Mouse (Mus musculus) forebrain, embryonic 15.5 days (tissue): ENCODE measurements around the gene Vmn1r71. TPM values are rescaled to one million over a fixed set of nuclear protein-coding genes. Genes with fewer than 3 reads are reported as not detected.
"Not testable (repeated sequence)": the region's sequence is repeated elsewhere in the genome, so short reads cannot be mapped to it uniquely, and the experiment has no call there.

Experiments used
- ATAC-seq: fragments of 200-750 bp; cut with Nextera tagmentation; replicated peaks from 2 replicates; pipeline ENCODE4 v1.8.0; 2017; ENCODE audit warnings: mild to moderate bottlenecking, moderate TSS enrichment, moderate library complexity
- H3K27ac ChIP-seq: fragments of 300-500 bp; sonication (generic); replicated peaks from 2 replicates; pipeline ENCODE4 v1.5.1; 2015; ENCODE audit warnings: mild to moderate bottlenecking, inconsistent platforms
- H3K27me3 ChIP-seq: fragments of 300-500 bp; sonication (generic); 2 replicates; pipeline ENCODE4 v1.6.1; 2015; ENCODE audit warnings: inconsistent platforms
- H3K36me3 ChIP-seq: fragments of 300-500 bp; sonication (generic); 2 replicates; pipeline ENCODE4 v1.6.1; 2015; ENCODE audit warnings: mild to moderate bottlenecking, inconsistent platforms
- H3K4me1 ChIP-seq: fragments of 300-500 bp; sonication (generic); 2 replicates; pipeline ENCODE4 v1.6.1; 2015; ENCODE audit warnings: inconsistent platforms
- H3K4me2 ChIP-seq: fragments of 300-500 bp; sonication (generic); replicated peaks from 2 replicates; pipeline ENCODE4 v1.6.1; 2015; ENCODE audit warnings: mild to moderate bottlenecking, inconsistent platforms
- H3K4me3 ChIP-seq: fragments of 300-500 bp; sonication (generic); 2 replicates; pipeline ENCODE4 v1.5.1; 2015; ENCODE audit warnings: mild to moderate bottlenecking, inconsistent platforms
- H3K9ac ChIP-seq: fragments of 300-500 bp; sonication (generic); replicated peaks from 2 replicates; pipeline ENCODE4 v1.6.1; 2015; ENCODE audit warnings: mild to moderate bottlenecking, inconsistent platforms
- H3K9me3 ChIP-seq: fragments of 300-500 bp; sonication (generic); 2 replicates; pipeline ENCODE4 v1.6.1; 2016; ENCODE audit warnings: inconsistent platforms
- polyA plus RNA-seq: library from polyadenylated mRNA; unstranded; fragments of >200 nt; fragmentation: Nextera tagmentation; extraction: Ambion mirVana; gene quantifications from 2 replicates; pipeline ENCODE4 v1.2.1, GENCODE M21; 2015

Vmn1r71 gene
- polyA plus RNA-seq, result not detected in 2 replicates

- no peaks in the 10 kb centered on the region for H3K27me3 ChIP-seq
- no peaks in the 10 kb centered on the region for H3K36me3 ChIP-seq
- no peak within 1 kb of the TSS for H3K27ac ChIP-seq
- H3K4me3 ChIP-seq, result no peak within 1 kb of the TSS
- H3K4me2 ChIP-seq, result no peak within 1 kb of the TSS
- no peak within 1 kb of the TSS for H3K9ac ChIP-seq
- no peaks in the 10 kb centered on the region for H3K4me1 ChIP-seq
- no peak for ATAC-seq
- H3K9me3 ChIP-seq, result peaks cover 15% of the 10 kb centered on the region; the same call in 1 of the 2 replicates
These were observed at the start of gene Vmn1r71 for GRCm38 (mm10) chr7:10754264-10754663. Vmn1r71 (minus strand) TSS chr7:10754364.

- H3K4me2 ChIP-seq, H3K9me3 ChIP-seq, H3K4me1 ChIP-seq, H3K27me3 ChIP-seq, ATAC-seq, H3K27ac ChIP-seq, H3K9ac ChIP-seq, H3K4me3 ChIP-seq, H3K36me3 ChIP-seq: not testable (repeated sequence)
These were observed 3.4 kb upstream of the Vmn1r71 start for GRCm38 (mm10) chr7:10757551-10757950.

Other genes with a start within 250 kb of the Vmn1r71 start
- not detected in 2 replicates for gene Vmn1r68, start 195.9 kb downstream of the Vmn1r71 start, polyA plus RNA-seq
- gene Vmn1r69, start 140.7 kb downstream of the Vmn1r71 start, polyA plus RNA-seq, result not detected in 2 replicates
- gene Vmn1r70, start 122.8 kb downstream of the Vmn1r71 start, polyA plus RNA-seq, result not detected in 2 replicates
- gene Nlrp4b, start 66.6 kb downstream of the Vmn1r71 start, polyA plus RNA-seq, result not detected in 2 replicates
- gene Zscan4b, start 150.7 kb upstream of the Vmn1r71 start, polyA plus RNA-seq, result not detected in 2 replicates